Mouse (Mus musculus) embryo, embryonic 9.5 days (tissue): ENCODE results near the gene Lrrc4.

Source experiments
- DNase-seq: peaks from one replicate; pipeline ENCODE4 v3.0.0-alpha.2; 2017; ENCODE audit errors: extremely low spot score

Lrrc4 gene

GRCm38 (mm10) chr6:28615408-28615807 lies 216.1 kb downstream of the Lrrc4 start:
- no peak for DNase-seq

GRCm38 (mm10) chr6:28614856-28615255 lies 216.7 kb downstream of the Lrrc4 start:
- DNase-seq: no peak

- no peak for DNase-seq
Measured at GRCm38 (mm10) chr6:28613441-28613840, 218.1 kb downstream of the Lrrc4 start.
